Mouse (Mus musculus) spleen, adult 2 months (tissue): ENCODE measurements at regions not wholly inside any gene's neighbourhood (a gene's known extent, or its start where the extent isn't known, plus 50 kb on each side); places are given as distances from the start of the nearest gene placed in this dataset.

Experiments used
- DNase-seq, 2 experiments: peaks; one replicate each; pipeline versions ENCODE4 v3.0.0 to v3.0.0-alpha.2; 2012 to 2021; ENCODE audit warnings: low spot score in 2 of 2, low read depth in 1 of 2
- H3K27ac ChIP-seq: fragments of 200-500 bp; 2 replicates; pipeline ENCODE4 v1.5.1; 2012; ENCODE audit warnings: low read length, inconsistent platforms; ENCODE audit not compliant: insufficient read depth
- H3K27me3 ChIP-seq: fragments of 200-500 bp; 2 replicates; pipeline ENCODE4 v1.6.1; 2012; ENCODE audit warnings: mild to moderate bottlenecking, moderate library complexity, low read length, inconsistent platforms; ENCODE audit not compliant: control insufficient read depth, insufficient read depth
- H3K36me3 ChIP-seq: fragments of 200-500 bp; 2 replicates; pipeline ENCODE4 v1.6.1; 2012; ENCODE audit warnings: mild to moderate bottlenecking, low read length, inconsistent platforms; ENCODE audit not compliant: control insufficient read depth, insufficient read depth
- H3K4me1 ChIP-seq: fragments of 200-500 bp; 2 replicates; pipeline ENCODE4 v1.6.1; 2011; ENCODE audit warnings: inconsistent platforms; ENCODE audit not compliant: control insufficient read depth, insufficient read depth, insufficient read length
- H3K4me3 ChIP-seq: fragments of 200-500 bp; 2 replicates; pipeline ENCODE4 v1.5.1; 2011; ENCODE audit warnings: mild to moderate bottlenecking, inconsistent platforms; ENCODE audit not compliant: insufficient read depth, insufficient read length; ENCODE audit errors: extremely low read depth
- CTCF ChIP-seq: fragments of 200-500 bp; IDR thresholded peaks from 2 replicates; pipeline ENCODE4 v1.5.1; 2011; ENCODE audit warnings: mild to moderate bottlenecking, inconsistent platforms; ENCODE audit not compliant: insufficient read depth, insufficient read length, insufficient replicate concordance; ENCODE audit errors: extremely low read depth
- POLR2A ChIP-seq: fragments of 200-500 bp; IDR thresholded peaks from 2 replicates; pipeline ENCODE4 v1.6.1; 2011; ENCODE audit warnings: low read depth, low read length, inconsistent platforms
- WGBS: fragments of 180-500 bp; shearing (Covaris S2); methylation state at CpG from one replicate; pipeline ENCODE4 v1.1.7; 2018; 5-methylcytosine and 5-hydroxymethylcytosine counted together

DNA sequence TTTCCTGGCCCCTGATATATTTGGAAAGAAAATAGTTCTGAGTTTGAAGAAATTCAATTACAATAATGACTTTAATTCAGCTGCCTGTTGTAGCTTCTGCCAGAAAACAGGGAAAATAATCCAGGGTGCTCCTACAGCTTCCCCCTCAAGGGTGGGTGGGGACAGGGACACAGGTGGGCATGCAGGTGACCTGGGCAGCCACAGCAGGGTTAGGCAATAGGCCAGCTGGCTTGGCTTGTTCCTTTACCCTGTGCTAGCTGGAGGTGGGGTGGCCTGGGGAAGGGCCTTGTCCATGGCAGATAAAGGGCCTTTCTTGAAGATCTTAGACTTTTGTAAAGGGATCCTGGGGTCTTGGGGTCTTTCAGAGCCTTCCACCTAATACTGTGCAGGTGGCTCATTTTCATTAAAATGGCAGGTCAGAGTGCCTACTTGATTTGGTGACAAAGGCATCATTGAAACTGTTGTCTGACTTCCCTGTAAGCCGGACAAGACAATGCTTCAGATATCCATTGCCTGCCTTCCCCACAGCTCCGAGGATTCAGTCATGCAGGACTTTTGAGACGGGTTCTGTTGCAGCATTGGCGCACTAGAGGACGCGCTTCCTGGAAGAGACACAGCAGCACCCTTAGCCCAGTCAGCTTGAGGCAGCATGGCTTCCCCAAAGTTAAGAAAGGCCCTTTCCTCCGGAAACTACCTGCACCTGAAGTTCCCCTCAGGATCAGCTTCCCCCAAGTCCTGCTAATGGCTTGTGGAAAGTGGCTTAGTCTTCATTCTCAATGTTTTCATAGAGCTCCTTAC is 164.9 kb upstream of the Kbtbd8 start:
- no peak for DNase-seq
- Histone ChIP-seq H3K36me3 (no peaks in the 10 kb centered on the region), H3K4me3 (no peak overlapping the region), H3K4me1 (no peaks in the 10 kb centered on the region), H3K27ac (no peak overlapping the region), H3K27me3 (no peaks in the 10 kb centered on the region)
- TF ChIP-seq POLR2A, result no peak
- no peak for TF ChIP-seq CTCF
- WGBS, result 95% methylated on average over 7 of the region's 7 CpGs

DNA sequence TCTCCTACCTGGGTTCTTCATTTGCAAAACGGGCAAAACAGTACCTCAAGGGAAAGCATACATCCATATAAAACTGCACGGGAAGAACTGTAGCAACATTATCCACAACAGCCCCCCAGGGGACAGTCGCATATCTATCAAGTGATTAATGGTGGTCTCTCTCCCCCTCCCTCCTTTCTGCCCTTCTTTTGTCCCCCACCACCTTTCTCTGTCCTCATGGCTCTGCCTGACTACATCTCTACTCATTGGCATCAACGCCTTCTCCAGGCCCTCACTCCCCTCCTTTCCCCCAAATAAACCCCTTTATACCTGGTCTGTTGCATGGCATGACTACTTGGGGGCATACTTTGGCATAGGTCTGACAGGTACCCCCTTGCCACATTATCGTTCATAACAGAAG is 166.1 kb upstream of the Kbtbd8 start:
- no peak overlapping the region for H3K27ac ChIP-seq
- H3K36me3 ChIP-seq, result no peaks in the 10 kb centered on the region
- no peak for DNase-seq
- no peak overlapping the region for H3K4me3 ChIP-seq
- WGBS, result 88% methylated on average over 5 of the region's 5 CpGs
- no peaks in the 10 kb centered on the region for H3K4me1 ChIP-seq
- H3K27me3 ChIP-seq, result no peaks in the 10 kb centered on the region
- TF ChIP-seq POLR2A (no peak), CTCF (no peak)

DNA sequence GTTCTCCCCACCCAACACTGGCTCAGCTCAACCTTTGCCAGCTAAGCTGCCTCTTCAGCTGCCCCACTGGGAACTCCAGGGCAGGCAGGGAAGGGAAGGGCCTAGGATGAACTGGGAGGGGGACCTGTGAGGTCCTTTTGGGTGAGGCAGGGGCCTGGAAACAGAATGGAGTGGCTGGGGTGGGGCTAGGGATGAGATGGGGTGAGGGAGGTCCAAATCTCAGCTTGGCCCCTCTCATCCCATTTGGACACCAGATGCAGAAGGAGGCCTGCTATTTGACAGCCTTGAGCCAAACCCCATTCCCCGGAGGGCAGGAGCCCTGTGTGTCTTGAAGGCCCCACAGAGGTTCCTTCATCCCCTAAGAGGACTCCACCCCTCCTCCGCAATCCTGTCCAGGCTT is 166.7 kb upstream of the Kbtbd8 start:
- DNase-seq, result no peak
- Histone ChIP-seq H3K27me3 (no peaks in the 10 kb centered on the region), H3K36me3 (no peaks in the 10 kb centered on the region), H3K4me3 (no peak overlapping the region), H3K4me1 (no peaks in the 10 kb centered on the region), H3K27ac (no peak overlapping the region)
- no peak for TF ChIP-seq POLR2A
- no peak for TF ChIP-seq CTCF
- WGBS, result 90% methylated on average over 2 of the region's 2 CpGs

DNA sequence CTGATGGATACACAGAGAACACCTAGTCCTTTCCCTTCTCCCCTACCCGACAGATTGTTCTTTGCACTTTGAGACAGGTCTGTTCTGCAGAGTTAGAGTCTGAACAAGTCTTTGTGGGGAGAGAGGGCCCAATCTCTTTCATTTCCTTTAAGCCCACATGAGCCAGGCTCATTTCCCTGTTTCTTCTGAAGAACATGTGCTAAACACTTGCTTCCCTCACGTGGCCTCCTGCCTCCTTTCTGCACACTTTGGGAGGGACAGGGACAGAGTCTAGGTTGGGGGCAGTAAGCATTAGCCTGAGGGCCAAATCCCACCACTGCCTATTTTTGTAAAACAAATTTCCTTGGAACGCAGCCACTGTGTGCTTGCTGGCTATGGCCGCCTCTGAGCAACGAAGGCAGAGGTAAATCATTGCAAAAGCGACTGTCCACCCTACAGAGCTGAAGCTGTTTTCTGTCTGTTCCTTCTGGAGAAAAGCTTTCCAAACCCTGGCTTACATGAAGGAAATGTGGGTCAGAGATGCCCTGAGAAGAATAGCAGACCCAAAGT is 170.6 kb upstream of the Kbtbd8 start:
- H3K4me3 ChIP-seq, result no peak overlapping the region
- no peak for DNase-seq
- no peaks in the 10 kb centered on the region for H3K27me3 ChIP-seq
- H3K4me1 ChIP-seq, result no peaks in the 10 kb centered on the region
- H3K27ac ChIP-seq, result no peak overlapping the region
- no peaks in the 10 kb centered on the region for H3K36me3 ChIP-seq
- WGBS, result 73% methylated on average over 6 of the region's 6 CpGs
- TF ChIP-seq CTCF (no peak), POLR2A (no peak)

DNA sequence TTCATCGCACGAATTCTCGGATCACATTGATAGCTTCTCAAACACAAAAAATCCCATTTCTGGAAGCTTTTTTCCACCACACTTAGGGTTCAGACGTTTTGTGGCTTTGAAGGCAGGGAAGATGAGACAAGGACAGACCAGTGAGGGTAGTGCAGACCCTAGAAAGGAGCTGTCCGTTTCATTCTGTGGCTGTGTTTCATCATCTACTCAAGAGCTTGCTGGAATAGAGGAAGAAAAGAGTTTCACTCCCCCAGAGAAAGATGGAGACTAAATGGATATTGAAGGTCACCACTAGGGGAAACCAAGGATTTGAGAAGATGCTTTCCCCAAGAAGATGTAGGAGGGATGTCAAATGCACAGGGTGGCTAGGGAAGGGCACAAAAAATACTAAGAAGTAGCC is 171.3 kb upstream of the Kbtbd8 start:
- 81% methylated on average over 5 of the region's 5 CpGs for WGBS
- H3K4me1 ChIP-seq, result no peaks in the 10 kb centered on the region
- no peak overlapping the region for H3K4me3 ChIP-seq
- no peaks in the 10 kb centered on the region for H3K36me3 ChIP-seq
- TF ChIP-seq POLR2A (no peak), CTCF (no peak)
- no peaks in the 10 kb centered on the region for H3K27me3 ChIP-seq
- no peak for DNase-seq
- no peak overlapping the region for H3K27ac ChIP-seq

DNA sequence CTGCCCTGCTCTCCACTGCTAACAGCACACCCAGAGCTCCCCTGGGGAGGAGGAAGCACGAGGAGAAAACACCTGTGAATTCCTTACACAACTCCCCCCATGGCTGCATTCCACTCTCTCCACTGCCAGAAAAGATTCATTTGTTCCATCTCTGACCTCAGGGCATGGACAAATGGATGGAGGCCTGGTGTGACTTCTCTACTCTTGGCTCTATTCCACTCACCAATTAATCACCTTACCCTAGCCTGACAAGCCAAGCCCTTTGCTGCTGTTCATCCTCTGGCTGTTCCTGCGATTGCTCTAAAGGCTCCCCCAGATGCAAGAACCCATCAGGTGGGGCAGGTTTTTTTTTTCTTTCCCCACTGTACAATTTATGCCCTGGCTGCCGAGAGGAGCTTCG is 172.8 kb upstream of the Kbtbd8 start:
- Histone ChIP-seq H3K27ac (no peak overlapping the region), H3K27me3 (no peaks in the 10 kb centered on the region), H3K36me3 (no peaks in the 10 kb centered on the region), H3K4me3 (no peak overlapping the region), H3K4me1 (no peaks in the 10 kb centered on the region)
- TF ChIP-seq CTCF (no peak), POLR2A (no peak)
- no peak for DNase-seq
- WGBS, result 79% methylated on average over 4 of the region's 4 CpGs

DNA sequence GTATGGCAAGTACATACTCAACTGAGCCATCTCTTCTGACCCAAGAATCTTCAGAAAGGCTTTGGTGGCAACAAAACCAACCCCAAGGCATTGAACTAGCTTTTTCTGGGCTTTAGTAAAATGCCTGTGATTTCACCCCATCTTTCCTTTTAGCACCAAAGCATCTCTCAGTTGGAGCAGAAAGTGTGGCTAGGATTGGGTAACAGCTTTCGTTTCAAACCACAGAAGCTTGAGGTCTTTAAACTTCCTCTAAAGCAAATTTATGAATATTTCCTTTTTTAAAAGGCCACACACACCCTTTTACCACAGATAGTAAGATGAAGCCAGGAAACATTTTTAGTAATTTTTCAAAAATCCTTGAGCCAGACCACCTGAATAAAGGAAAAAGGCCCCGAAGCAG is 178.1 kb upstream of the Kbtbd8 start:
- Histone ChIP-seq H3K36me3 (no peaks in the 10 kb centered on the region), H3K4me1 (no peaks in the 10 kb centered on the region), H3K27me3 (no peaks in the 10 kb centered on the region), H3K27ac (no peak overlapping the region), H3K4me3 (no peak overlapping the region)
- no peak for DNase-seq
- 8% methylated on average over 2 of the region's 2 CpGs for whole genome bisulfite sequencing
- no peak for TF ChIP-seq CTCF
- TF ChIP-seq POLR2A, result no peak
